Mouse (Mus musculus) thymus, adult 2 months (tissue): Measurements from ENCODE around the gene Snai1. TPM values are rescaled to one million over a fixed set of nuclear protein-coding genes. Genes with fewer than 3 reads are reported as not detected.
A peak's percentile ranks its signal among the peaks of the same experiment; 100 is the strongest.

Source experiments
- DNase-seq: peaks from one replicate; pipeline ENCODE4 v3.0.0; 2021
- H3K27ac ChIP-seq: fragments of 200-500 bp; 2 replicates; pipeline ENCODE4 v1.5.1; 2012; ENCODE audit warnings: low read length, control low read depth; ENCODE audit not compliant: control insufficient read depth, insufficient read depth
- H3K27me3 ChIP-seq: fragments of 200-500 bp; 2 replicates; pipeline ENCODE4 v1.6.1; 2012; ENCODE audit warnings: mild to moderate bottlenecking, low read length, moderate library complexity, mixed read lengths; ENCODE audit not compliant: control insufficient read depth, insufficient read depth
- H3K36me3 ChIP-seq: fragments of 200-500 bp; 2 replicates; pipeline ENCODE4 v1.6.1; 2012; ENCODE audit warnings: mild to moderate bottlenecking, low read length, moderate library complexity; ENCODE audit not compliant: control insufficient read depth, insufficient read depth
- H3K4me1 ChIP-seq: fragments of 200-500 bp; replicated peaks from 2 replicates; pipeline ENCODE4 v1.6.1; 2012; ENCODE audit warnings: low read length; ENCODE audit not compliant: control insufficient read depth, insufficient read depth
- H3K4me3 ChIP-seq: fragments of 200-500 bp; 2 replicates; pipeline ENCODE4 v1.5.1; 2012; ENCODE audit warnings: mild to moderate bottlenecking, low read length, control low read depth, moderate library complexity; ENCODE audit not compliant: control insufficient read depth, insufficient read depth
- CTCF ChIP-seq: fragments of 200-500 bp; IDR thresholded peaks from 2 replicates; pipeline ENCODE4 v1.5.1; 2012; ENCODE audit warnings: mild to moderate bottlenecking, control low read depth, low read length, moderate library complexity, borderline replicate concordance; ENCODE audit not compliant: control insufficient read depth, poor library complexity, insufficient read depth; ENCODE audit errors: extremely low read depth
- POLR2A ChIP-seq: fragments of 200-500 bp; IDR thresholded peaks from 2 replicates; pipeline ENCODE4 v1.6.1; 2012; ENCODE audit warnings: mild to moderate bottlenecking, low read length, control low read depth, moderate library complexity; ENCODE audit not compliant: control insufficient read depth, poor library complexity, insufficient read depth; ENCODE audit errors: extremely low read depth
- WGBS: fragments of 180-500 bp; shearing (Covaris S2); methylation state at CpG from one replicate; pipeline ENCODE4 v1.1.7; 2018; 5-methylcytosine and 5-hydroxymethylcytosine counted together
- polyA plus RNA-seq: library from polyadenylated mRNA; depleted of rRNA; stranded (reverse); fragments of >200 nt; gene quantifications from 2 replicates; pipeline ENCODE4 v1.2.3, GENCODE M21; 2012

Gene Snai1
- polyA plus RNA-seq, 1 experiment, result 10.7 TPM

DNA sequence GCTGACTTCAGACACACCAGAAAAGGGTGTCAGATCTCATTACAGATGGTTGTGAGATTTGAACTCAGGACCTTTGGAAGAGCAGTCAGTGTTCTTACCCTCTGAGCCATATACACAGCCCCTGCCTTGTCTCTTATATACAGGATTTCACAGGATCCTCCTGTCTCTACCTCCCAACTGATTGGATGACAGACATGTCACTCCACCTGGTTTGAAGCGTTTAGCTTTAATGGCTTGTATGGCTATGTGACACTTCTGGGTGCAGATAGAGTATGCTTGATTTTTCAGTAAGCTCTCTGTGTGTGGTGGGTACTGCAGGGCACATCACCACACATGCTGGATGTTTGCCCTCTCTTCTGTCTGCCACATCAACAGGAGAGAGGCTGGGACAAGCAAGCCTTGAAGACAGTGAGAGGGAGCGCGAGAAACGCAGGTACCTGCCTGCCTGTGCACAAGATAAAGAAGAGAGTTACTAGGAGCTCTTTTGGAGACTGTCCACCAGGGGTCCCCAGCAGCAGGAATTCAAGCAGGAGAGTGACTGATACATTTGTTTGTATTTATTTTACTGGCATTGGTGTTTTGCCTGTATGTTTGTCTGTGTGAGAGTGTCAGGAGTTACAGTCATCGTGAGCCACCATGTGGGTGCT lies 18.3 kb upstream of the Snai1 start:
- no peak for DNase-seq
- TF ChIP-seq POLR2A, result no peak
- no peak for TF ChIP-seq CTCF
- H3K36me3 ChIP-seq, result peaks cover 30% of the 10 kb centered on the region

DNA sequence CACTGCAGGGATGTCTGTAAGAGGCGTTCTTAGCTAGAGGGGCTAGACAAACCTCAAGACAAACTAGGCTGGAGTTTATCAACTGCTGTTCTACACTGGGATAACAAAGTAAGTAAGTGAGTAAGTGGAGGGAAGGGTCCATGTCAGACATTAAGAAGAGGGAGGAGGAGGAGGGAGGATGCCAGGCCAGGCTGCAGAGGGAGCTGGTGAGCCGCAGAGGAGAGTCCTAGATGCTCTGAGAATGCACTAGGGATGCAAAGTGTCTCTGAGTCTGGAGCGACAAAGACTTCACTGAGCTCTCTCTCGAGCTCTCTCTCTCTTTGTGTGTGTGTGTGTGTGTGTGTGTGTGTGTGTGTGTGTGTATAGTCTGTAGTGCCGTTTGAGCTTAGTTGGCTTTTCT lies 9.7 kb upstream of the Snai1 start:
- peak; percentile 63 for DNase-seq
- 29% methylated on average over 5 of the region's 5 CpGs for WGBS

More for the DNA sequence above, 18.3 kb upstream of the Snai1 start:
- Histone ChIP-seq H3K4me3 (no peak overlapping the region), H3K27me3 (no peaks in the 10 kb centered on the region), H3K4me1 (no peaks in the 10 kb centered on the region), H3K27ac (no peak overlapping the region)
- 91% methylated on average over 5 of the region's 5 CpGs for WGBS

DNA sequence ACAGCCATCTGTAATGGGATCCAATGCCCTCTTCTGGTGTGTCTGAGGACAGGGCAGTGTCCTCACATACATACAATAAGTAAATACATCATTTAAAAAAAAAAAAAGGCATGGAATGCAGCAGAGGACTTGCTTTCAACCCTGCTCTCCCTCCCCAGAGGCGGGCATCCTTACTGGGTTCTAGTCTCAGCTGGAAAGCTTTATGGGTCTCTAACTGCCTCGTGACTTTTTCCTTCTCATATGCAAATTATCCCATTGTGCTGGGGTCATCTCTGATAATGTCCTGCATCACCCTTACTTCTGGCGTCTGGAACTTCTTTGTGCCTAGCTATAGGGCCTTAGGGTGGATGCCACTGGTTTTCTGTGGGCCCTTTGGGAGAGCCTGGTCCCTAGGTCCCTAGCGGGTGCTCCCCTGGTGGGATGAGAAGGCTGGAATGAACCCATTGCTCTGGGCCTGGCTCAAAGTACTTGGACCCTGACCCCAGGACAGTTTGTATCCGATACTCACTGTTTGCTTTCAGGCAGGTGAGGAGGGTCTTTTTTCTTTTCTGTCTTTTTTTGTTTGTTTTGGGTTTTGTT lies 8.0 kb upstream of the Snai1 start:
- TF ChIP-seq CTCF (no peak), POLR2A (no peak)
- 94% methylated on average over 5 of the region's 5 CpGs for whole genome bisulfite sequencing
- no peak for DNase-seq
- Histone ChIP-seq H3K36me3 (no peaks in the 10 kb centered on the region), H3K27me3 (no peaks in the 10 kb centered on the region), H3K4me3 (no peak overlapping the region), H3K4me1 (no peaks in the 10 kb centered on the region), H3K27ac (no peak overlapping the region)

More for the DNA sequence above, 9.7 kb upstream of the Snai1 start:
- Histone ChIP-seq H3K27me3 (no peaks in the 10 kb centered on the region), H3K4me1 (no peaks in the 10 kb centered on the region), H3K27ac (no peak overlapping the region), H3K4me3 (no peak overlapping the region), H3K36me3 (no peaks in the 10 kb centered on the region)
- TF ChIP-seq POLR2A (no peak), CTCF (no peak)

DNA sequence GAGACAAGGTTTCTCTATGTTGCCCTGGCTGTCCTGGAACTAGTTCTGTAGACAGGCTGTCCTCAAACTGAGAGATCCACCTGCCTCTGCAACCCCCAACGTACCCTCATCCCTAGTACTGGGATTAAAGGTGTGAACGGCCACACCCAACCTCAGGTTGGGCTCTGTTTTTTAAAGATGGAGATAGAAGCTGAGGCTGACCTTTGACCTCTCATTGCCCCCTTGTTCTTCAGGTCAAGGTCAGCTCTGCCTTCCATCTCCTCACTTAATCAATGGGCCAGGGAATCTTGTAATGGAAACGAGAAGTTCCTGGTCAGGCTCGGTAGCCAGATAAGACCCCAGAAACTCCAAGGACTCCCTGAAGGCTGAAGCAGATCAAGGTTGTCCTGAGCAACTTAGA lies 7.5 kb upstream of the Snai1 start:
- 94% methylated on average over 4 of the region's 4 CpGs for WGBS
- DNase-seq, result no peak
- Histone ChIP-seq H3K27me3 (no peaks in the 10 kb centered on the region), H3K4me1 (no peaks in the 10 kb centered on the region), H3K4me3 (no peak overlapping the region), H3K36me3 (no peaks in the 10 kb centered on the region), H3K27ac (no peak overlapping the region)
- TF ChIP-seq POLR2A (no peak), CTCF (no peak)

DNA sequence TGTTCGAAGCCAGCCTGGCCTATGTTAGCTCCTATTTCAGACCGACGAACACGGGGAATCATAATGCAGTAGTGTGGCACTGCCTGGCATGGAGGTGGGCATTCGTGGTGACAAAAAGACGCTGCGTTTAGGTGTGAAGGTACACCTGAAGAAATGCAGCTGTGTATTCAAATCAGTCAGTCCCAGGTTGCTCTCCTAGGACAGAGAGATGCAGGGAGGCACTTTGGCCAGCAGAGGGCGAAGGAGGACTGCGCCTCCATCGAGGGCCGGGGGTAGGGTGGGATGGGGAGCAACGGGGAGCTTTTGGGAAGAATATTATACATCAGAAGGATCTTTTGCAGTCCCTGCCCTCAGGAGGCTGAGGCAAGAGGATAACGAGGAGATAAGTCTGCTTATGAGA lies 5.9 kb upstream of the Snai1 start:
- 24% methylated on average over 13 of the region's 13 CpGs for WGBS
- Histone ChIP-seq H3K4me1 (peaks cover 9% of the 10 kb centered on the region), H3K27ac (no peak overlapping the region), H3K4me3 (no peak overlapping the region), H3K27me3 (no peaks in the 10 kb centered on the region), H3K36me3 (no peaks in the 10 kb centered on the region)
- peak; percentile 95 for TF ChIP-seq CTCF
- TF ChIP-seq POLR2A, result no peak
- peak; percentile 70 for DNase-seq

DNA sequence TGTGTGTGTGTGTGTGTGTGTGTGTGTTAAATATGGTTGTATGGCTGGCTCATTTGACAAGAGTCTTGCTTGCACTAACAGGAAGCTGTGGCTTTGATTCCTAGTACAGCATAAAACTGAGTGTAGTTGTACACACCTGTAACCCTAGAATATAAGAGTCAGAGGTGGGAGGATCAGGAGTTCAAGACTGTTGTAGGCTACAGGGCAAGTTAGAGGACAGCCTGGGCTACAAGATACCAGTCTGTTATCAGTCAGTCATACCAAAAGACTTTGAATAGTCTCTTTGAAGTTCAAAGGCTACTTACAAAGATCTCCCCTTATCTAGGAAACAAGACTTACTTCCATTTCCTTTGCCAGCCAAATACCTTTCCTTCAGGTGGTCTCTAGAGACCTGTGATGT lies 4.1 kb upstream of the Snai1 start:
- H3K27me3 ChIP-seq, result no peaks in the 10 kb centered on the region
- no peak overlapping the region for H3K27ac ChIP-seq
- no peak for DNase-seq
- H3K4me3 ChIP-seq, result no peak overlapping the region
- peaks cover 23% of the 10 kb centered on the region for H3K4me1 ChIP-seq
- no peaks in the 10 kb centered on the region for H3K36me3 ChIP-seq
- TF ChIP-seq CTCF (no peak), POLR2A (no peak)

DNA sequence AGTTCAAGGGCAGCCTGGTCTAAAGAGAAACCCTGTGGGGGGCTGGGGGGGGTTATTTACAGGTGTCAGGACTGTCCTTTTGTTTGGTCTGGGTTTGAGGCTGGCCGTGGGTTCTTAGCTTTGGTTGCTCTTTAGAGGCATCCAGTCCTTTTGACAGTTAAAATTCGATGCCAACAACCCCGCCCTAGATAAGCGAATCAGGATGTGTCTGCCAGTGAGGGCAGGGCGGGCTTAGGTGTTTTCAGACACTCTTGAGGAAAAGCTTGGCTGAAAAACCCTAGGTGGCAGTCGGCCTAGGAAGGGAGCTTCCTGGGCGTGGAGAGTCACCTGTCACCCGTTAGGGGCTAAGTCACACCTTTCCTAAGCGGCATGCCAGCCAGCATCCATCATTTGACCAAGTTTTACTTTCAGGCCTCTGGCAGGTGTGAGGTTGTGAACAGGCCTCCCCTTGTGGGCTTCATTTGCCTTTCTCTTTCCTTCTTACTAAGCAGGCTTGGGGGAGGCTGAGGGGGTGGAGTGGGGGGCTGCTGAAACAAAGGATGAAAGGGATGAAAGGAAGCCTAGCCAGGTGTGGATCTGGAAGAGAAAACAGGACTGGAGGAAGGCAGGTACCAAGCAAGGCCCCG lies 1.6 kb upstream of the Snai1 start:
- WGBS, result 77% methylated on average over 10 of the region's 10 CpGs
- TF ChIP-seq CTCF (no peak), POLR2A (no peak)
- no peaks in the 10 kb centered on the region for H3K27me3 ChIP-seq
- DNase-seq, result no peak
- no peak overlapping the region for H3K4me3 ChIP-seq
- peaks cover 39% of the 10 kb centered on the region for H3K4me1 ChIP-seq
- H3K27ac ChIP-seq, result no peak overlapping the region
- H3K36me3 ChIP-seq, result no peaks in the 10 kb centered on the region
